Mouse (Mus musculus) embryonic stem cell, embryonic (primary cell): Measurements from ENCODE around the gene Angel1.

Source experiments
- CTCF ChIA-PET, 4 experiments: fragments of 300-600 bp in 2 of 4; fragments of 350-600 bp in 2 of 4; sonication (Branson Sonifier 250); formaldehyde crosslinking; loops; one replicate each; lab custom pipeline; 2022; ENCODE audit warnings: inconsistent platforms in 2 of 4; lab: Charles Lee
- POLR2A ChIA-PET, 4 experiments: fragments of 300-600 bp in 2 of 4; fragments of 350-600 bp in 2 of 4; sonication (Branson Sonifier 250); formaldehyde crosslinking; loops; one replicate each; lab custom pipeline; 2022; ENCODE audit warnings: antibody characterized with exemption in 4 of 4, inconsistent platforms in 1 of 4; lab: Charles Lee

Gene Angel1

DNA sequence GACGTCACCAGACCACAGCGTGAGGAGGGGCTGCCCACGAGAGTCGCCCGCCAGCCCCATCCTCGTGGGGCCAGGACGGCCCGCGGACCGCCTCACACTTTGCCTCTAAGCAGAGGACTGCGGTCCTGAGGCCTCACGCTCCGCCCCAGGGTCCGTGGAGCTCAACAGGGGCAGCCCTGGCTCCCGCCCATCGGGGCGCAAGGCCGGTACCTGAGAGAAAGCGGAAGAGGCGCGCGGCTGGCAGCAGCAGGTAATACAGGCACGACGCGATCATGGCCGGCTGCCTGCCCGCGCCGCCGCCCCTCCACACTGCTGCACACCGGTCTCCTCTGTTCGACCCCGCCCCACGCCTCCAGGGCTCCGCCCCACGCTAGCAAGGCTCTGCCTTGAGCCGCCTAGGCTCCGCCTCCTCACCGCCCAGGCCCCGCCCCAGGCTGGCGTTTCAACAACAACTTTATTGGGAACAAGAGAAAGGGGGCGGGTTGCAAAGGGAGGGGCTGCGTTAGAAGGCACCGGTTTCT, at the start of gene Angel1:
Gene Angel1 (minus strand): TSS at position 341 of the 521 bp plus-strand sequence.
- CTCF ChIA-PET = interaction anchor here (0.7 to 2.9 kb wide), 8 partner anchors 10 to 340 kb away, joined by 3 to 16 read pairs (median 6); no protein-coding TSS in a partner anchor

DNA sequence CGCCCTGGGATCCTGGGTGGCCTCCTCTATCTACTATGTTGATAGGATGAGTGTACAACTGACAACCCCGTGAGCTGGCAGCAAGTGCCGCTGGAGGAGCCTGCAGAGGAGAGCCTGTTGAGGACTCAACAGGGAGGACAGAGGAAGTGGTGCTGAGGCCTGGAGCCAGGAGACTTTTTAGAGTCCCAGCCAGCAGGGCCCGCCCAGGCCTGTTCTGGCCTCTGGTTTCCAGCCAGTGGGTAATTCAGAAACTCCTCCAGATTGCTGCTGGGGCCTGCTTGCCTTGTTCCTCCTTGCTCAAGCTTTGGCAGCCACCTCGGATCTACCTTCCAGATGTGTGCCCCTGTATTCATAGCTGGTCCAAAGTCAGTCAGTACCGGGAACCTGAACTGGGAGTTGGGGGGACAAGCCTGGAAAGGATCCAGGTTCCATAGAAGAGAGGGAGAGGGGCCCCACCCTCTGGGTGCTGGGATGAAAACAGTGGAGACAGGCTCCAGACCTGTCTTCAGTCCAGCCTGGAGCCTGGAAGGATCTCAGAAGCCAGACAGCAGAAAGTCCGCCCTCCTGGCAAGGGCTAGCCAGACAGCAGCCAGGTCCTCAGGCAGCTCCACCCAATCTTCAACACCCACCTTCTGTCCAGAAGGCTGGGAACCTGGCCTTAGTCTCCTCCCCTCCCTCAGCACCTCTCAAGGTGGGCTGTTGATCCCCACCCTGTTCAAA, 49.5 kb upstream of the Angel1 start:
- CTCF ChIA-PET = interaction anchor here in 3 of 4 experiments (0.5 to 1.8 kb wide), 14 partner anchors 8 to 199 kb away, joined by 3 to 6 read pairs (median 4); no protein-coding TSS in a partner anchor
- POLR2A ChIA-PET = interaction anchor here (0.5 to 2.2 kb wide), 10 partner anchors 8 to 171 kb away, joined by 3 to 10 read pairs (median 4); partner anchors contain the start of gene Cipc (in 1 of the 4)

More for the DNA sequence above, at the start of gene Angel1:
- POLR2A ChIA-PET = interaction anchor here in 3 of 4 experiments (0.6 to 2.1 kb wide), 18 partner anchors 10 to 293 kb away, joined by 3 to 8 read pairs (median 4); no protein-coding TSS in a partner anchor

DNA sequence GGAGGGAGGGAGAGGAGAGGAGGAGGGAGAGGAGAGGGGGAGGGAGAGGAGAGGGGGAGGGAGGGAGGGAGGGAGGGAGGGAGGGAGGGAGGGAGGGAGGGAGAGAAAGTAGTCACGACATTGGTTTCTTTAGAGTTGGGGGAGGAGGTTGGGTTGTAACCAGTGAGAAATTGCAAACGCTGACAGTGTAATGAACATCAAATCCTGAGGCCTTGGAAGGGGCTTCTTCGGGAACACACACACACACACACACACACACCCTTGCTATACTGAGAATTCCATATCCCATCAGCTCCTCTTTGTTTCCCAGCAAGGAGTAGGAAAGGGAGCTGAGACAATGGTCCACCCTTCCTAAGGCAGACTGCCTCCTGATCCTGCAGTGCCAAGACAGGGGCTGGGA, 46.3 kb upstream of the Angel1 start:
- CTCF ChIA-PET = interaction anchor here (0.5 to 6.4 kb wide), 38 partner anchors 8 to 282 kb away, joined by 3 to 60 read pairs (median 3); partner anchors contain the start of gene Cipc (in 2 of the 4)
- POLR2A ChIA-PET = interaction anchor here (0.6 to 1.6 kb wide), 22 partner anchors 10 to 330 kb away, joined by 3 to 8 read pairs (median 4); partner anchors contain the start of gene Cipc (in 1 of the 4)

DNA sequence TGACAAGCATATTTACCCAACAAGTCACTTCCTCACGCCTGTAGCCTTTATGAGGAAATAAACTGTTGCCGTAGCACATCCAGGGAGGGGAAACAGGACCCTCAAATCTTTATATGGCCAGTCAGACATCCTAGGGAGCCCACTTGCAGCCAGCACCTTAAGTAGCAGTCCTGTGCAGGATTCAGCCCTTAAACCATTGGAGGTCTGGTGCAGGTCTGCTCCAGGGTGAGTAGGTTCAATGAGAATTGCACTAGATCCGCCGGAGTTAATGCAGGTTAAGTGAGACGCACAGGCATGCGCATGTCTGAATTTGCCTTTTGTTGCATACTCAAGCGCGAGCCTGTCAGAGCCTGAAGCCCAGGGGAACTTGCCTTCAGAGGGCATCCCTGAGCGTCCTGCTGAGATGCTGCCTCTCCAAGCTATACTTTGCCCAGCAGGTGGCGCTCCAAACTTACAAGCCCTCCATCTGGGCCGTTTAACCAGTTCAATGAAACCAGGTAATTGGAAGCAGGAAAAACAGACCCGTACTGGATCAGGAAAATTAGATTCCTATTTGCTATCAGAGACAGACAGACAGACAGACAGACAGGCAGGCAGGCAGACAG, 45.7 kb upstream of the Angel1 start:
- POLR2A ChIA-PET = interaction anchor here (0.6 to 1.6 kb wide), 17 partner anchors 11 to 222 kb away, joined by 3 to 8 read pairs (median 4); partner anchors contain the start of gene Cipc (in 1 of the 4)
- CTCF ChIA-PET = interaction anchor here (0.5 to 6.4 kb wide), 50 partner anchors 9 to 542 kb away, joined by 3 to 60 read pairs (median 4); partner anchors contain the start of gene Cipc (in 2 of the 4)

DNA sequence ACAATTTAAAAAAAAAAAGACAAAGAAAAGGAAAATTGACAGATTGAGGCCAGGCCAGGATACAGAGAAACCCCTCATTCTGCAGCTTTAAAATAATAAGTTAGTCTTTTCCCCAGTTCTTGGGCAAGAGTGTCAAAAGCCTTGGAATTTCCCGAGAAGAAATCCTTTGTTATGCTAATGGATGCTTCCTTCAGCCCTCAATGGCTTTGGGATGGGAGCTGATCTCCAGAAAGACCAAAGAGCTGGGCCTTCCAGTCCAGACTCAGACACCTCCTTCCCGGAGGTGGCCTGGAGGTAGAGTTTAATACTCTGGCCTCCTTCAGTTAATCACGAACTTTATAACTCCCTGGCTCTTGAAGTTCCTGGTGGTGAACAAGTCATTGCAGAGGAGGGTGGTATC, 44.7 kb upstream of the Angel1 start:
- CTCF ChIA-PET = interaction anchor here (0.5 to 6.9 kb wide), 41 partner anchors 8 to 496 kb away, joined by 3 to 94 read pairs (median 4); partner anchors contain the start of gene Cipc (in 2 of the 4)
- POLR2A ChIA-PET = interaction anchor here (0.5 to 4.5 kb wide), 34 partner anchors 10 to 376 kb away, joined by 3 to 59 read pairs (median 4); partner anchors contain the start of genes Cipc (in 2 of the 4) and Gstz1 (in 1 of the 4)

DNA sequence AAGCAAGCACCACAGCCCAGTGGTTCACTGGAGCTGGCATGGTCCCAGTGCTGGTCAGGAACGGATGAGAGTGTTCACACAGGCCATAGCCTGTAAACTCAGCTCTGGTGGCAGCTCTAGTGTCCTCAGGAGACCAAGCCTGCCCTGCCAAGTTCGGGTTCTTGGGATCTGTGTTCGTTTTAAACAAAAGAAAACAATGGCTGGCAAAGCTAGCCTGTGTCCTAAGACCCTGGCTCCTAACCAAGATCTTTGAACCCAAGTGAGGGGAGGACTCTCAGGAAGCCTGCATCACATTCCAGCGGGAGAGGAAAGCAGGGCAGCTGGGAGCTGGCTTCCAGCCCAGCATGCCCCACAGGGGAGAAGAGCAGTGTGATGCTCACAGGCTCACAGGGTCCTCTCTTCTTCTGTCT, 44.0 kb upstream of the Angel1 start:
- CTCF ChIA-PET = interaction anchor here (0.6 to 6.9 kb wide), 35 partner anchors 9 to 283 kb away, joined by 3 to 94 read pairs (median 4); partner anchors contain the start of gene Cipc (in 1 of the 4)
- POLR2A ChIA-PET = interaction anchor here in 3 of 4 experiments (0.7 to 4.5 kb wide), 21 partner anchors 10 to 301 kb away, joined by 3 to 59 read pairs (median 5); partner anchors contain the start of gene Cipc (in 2 of the 3)

DNA sequence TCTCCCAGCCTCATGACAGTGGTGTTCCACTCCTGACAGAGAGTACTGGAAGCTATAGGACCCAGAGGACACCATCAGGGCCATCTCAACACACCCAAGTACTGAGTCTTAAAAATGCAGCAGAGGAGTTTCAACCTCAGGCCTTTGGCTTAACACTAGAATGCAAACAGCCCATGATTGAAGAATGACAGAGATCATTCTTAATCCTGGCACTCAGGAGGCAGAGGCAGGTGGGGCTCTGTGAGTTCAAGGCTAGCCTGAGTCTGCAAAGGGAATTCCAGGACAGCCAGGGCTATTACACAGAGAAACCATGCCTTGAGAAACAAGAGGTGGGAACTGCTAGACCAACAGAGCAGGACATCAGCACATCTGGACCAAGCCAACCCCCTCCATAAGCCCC, 43.6 kb upstream of the Angel1 start:
- ChIA-PET POLR2A (interaction anchor here in 3 of 4 experiments (0.5 to 4.5 kb wide), 14 partner anchors 14 to 301 kb away, joined by 3 to 59 read pairs (median 6); partner anchors contain the start of gene Cipc (in 2 of the 3)), CTCF (interaction anchor here (0.6 to 6.9 kb wide), 25 partner anchors 8 to 1047 kb away, joined by 3 to 94 read pairs (median 5); partner anchors contain the start of gene Cipc (in 1 of the 4))

DNA sequence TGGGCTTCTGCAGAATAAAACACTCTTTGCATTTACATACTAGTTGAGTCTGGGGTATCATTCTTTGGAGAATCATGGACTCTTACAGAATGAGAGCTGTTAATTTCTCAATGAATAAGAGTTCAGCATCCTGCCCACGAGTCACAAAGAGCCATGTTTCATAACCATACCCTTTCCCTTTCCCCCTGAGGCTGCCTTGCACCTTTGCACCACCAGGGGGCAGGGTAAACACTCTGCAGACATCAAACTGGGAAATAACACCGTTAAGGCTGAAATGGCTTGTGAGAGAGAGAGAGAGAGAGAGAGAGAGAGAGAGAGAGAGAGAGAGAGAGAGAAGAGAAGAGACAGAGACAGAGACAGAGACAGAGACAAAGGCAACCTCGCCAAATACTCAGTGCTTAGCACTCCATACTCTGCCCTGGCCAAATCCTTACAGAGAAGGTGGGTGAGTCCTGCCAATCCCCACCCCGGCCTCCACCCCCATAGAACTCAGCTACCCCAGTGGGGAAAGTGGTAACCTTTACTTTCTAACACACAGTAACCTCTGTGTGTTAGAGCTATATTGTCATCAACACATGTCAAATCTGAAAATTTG, 42.8 kb upstream of the Angel1 start:
- CTCF ChIA-PET = interaction anchor here (0.5 to 6.9 kb wide), 50 partner anchors 9 to 1046 kb away, joined by 3 to 94 read pairs (median 6); partner anchors contain the start of gene Cipc (in 2 of the 4)
- POLR2A ChIA-PET = interaction anchor here in 3 of 4 experiments (0.5 to 4.5 kb wide), 21 partner anchors 15 to 284 kb away, joined by 3 to 59 read pairs (median 4); partner anchors contain the start of gene Cipc (in 3 of the 3)

DNA sequence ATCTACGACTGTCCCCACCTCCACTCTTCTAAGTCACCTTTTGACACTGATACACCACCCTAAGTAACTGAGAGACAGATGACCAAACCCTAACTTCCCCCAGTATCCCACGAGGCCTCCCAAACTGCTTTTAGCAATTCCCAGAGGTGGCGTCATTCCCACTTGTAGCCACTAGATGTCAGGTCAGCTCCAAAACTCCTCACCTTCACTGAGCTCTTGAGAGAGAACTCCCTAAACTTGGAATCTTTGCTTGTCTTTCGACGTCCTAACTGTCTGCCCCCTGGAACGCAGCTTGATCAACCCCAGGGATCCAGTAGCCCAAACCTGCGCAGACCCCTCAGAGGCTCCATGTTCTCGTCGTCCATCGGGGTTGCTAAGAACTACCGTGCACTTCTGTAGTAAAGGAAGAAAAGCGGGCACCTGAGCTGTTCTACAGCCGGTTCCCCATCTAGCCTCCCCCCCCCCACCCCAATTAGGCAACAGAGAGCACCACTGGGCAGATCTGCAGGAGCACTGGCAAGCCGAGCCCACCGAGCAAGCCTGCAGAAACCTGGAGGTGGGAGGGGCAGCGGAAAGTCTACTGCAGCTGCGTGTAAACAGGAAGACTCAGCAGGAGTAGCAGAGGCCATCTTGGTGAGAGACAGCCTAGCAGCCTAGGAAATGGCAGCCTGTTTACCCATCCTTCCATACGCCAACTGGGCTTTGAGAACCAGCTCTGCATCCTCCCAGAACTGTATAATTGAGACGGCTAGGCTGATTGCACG, 41.8 kb upstream of the Angel1 start:
- CTCF ChIA-PET = interaction anchor here (0.5 to 6.9 kb wide), 104 partner anchors 8 to 1592 kb away, joined by 3 to 94 read pairs (median 5); partner anchors contain the start of genes Cipc (in 2 of the 4), Zdhhc22 (in 2 of the 4) and Adck1 (in 1 of the 4)
- POLR2A ChIA-PET = interaction anchor here in 3 of 4 experiments (0.6 to 4.5 kb wide), 39 partner anchors 18 to 1468 kb away, joined by 3 to 59 read pairs (median 4); partner anchors contain the start of gene Cipc (in 3 of the 3)

DNA sequence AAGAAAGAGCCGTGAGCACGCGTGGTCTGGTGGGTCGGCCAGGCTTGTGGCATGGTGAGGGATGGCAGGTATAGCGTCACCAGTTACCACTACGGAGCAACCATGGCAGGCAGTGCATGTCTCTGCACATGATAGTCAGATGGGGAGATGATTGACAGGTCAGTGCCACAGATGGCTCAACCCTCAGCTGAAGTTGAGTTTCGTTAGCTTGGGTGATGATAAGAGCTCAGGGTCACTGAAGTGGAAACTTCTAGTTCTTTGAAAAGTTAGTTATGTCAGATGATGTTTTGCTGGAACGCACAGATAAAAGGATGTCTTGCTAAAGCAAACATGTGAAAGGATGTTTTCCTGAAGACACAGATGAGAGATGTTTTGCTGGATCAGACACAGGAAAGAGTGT, 40.2 kb upstream of the Angel1 start:
- ChIA-PET POLR2A (interaction anchor here in 1 of 4 experiments (0.7 kb wide), 1 partner anchor 141 kb away, joined by 3 read pairs; no protein-coding TSS in a partner anchor), CTCF (interaction anchor here in 2 of 4 experiments (0.6 to 6.9 kb wide), 6 partner anchors 178 to 287 kb away, joined by 3 to 94 read pairs (median 31); partner anchors contain the start of gene Cipc (in 1 of the 2))

DNA sequence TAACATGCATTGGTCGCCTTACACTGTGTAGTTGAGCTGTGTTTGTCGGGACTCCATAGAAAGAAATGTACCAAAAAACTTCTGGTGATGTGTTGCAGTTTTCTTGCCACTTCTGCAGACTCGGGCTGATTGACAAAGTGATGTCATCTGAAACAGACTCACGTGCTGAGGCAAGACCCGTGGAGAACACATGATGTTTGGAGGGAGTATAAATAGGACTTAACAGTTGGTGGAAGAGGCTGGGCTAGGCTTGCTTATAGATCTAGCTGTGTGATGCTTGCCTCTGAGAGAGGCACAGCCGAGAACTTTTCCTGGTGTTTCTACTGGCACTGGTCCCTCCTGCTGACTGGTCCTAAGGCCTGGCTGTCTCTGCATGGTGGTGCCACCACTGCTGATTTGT, 37.8 kb upstream of the Angel1 start:
- ChIA-PET POLR2A (no interaction called here), CTCF (interaction anchor here in 1 of 4 experiments (2.0 kb wide), 1 partner anchor 159 kb away, joined by 4 read pairs; no protein-coding TSS in a partner anchor)

DNA sequence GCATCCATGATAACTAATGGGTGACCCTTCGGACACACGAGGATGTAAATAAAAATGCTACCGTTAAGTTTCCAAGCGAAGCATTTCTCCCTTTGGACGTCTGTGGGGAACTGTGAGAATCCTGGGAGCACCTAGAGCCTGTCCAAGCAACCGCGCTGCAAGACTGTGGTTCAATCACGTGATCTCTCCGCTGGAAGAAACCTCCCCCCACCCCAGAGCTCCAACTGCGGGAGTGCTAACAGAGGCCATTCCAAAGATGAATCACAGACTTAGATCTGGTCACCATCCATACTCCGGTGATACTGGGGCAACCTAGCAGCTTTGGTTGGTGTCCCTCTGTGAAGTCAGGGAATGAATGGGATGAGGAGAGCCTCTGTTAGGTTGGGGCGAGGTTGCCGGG, 34.8 kb upstream of the Angel1 start:
- POLR2A ChIA-PET = interaction anchor here in 3 of 4 experiments (0.9 to 1.9 kb wide), 9 partner anchors 10 to 184 kb away, joined by 3 to 6 read pairs (median 3); no protein-coding TSS in a partner anchor
- CTCF ChIA-PET = interaction anchor here in 2 of 4 experiments (0.8 to 1.1 kb wide), 4 partner anchors 9 to 238 kb away, joined by 3 to 4 read pairs (median 4); no protein-coding TSS in a partner anchor

DNA sequence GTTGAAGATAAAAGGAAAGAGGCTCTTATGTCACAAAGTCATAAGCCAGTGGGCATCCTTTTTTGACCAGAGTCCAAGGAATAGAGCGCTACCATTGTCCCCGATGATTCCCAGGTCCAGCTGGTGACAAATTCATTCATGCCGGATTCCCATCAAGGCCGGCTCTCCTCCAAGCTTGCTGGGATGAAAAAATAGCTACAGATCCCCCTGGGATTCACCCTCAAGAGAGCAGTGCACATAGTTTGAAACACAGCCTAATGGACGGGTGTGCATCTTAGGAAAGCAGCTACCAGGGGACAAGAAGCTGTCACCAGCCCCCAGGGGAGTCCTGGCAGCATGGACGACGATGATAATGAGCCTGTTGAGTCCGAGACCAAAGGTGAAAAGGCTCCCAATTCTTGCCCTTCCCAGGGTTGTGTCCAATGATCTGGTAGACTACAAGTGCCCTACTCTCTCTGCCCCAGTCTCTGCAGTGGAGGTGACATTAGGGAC, 8.1 kb upstream of the Angel1 start, which contains the start of gene Lrrc74a:
Gene Lrrc74a (plus strand): TSS at position 51 of the 492 bp plus-strand sequence.
- ChIA-PET CTCF (interaction anchor here in 1 of 4 experiments (1.2 kb wide), 1 partner anchor 34 kb away, joined by 3 read pairs; no protein-coding TSS in a partner anchor), POLR2A (interaction anchor here in 1 of 4 experiments (0.5 kb wide), 1 partner anchor 356 kb away, joined by 3 read pairs; no protein-coding TSS in a partner anchor)

DNA sequence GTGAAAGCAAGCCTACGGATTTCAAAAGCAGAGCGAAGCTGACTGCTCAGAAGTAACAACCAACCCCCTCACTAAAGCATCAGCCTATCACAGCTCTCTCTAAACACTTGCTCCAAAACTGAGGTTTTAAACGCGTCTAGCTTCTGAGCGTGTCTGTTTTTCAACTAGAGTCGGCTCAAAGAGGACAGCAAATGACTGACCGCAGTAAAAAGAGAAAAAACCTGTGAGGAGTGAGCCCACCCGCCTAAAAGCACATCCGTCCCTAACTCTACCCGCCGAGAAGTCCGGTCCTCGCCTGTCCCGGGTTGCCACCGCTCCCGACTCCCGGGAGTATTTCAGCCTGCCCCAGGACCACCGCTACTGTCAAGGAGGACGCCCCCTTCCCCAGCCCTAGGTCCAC, 554 bp downstream of the Angel1 start:
- ChIA-PET CTCF (interaction anchor here (0.6 to 2.9 kb wide), 10 partner anchors 10 to 341 kb away, joined by 3 to 16 read pairs (median 5); no protein-coding TSS in a partner anchor), POLR2A (interaction anchor here (0.6 to 2.1 kb wide), 21 partner anchors 10 to 693 kb away, joined by 3 to 8 read pairs (median 4); no protein-coding TSS in a partner anchor)

DNA sequence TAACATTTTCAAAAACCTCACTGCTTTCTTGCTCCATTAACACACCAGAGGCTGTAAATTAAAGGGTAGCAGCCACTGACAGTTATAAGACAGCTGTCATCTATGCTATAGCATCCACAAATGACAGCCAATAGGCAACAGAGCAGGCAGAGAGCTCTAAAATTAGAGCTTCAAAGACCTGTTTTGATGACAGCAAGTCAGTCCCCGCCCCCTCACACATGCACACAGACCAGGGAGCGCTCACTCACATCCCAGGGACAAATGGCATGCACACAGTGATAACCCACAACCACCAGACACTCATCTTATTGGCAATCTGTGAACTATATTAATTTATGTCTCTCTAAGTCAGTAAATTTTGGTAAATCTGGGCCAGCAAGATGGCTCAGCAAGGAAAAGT, 2.0 kb downstream of the Angel1 start:
- CTCF ChIA-PET = interaction anchor here in 3 of 4 experiments (0.7 to 2.4 kb wide), 3 partner anchors 8 to 9 kb away, joined by 3 to 16 read pairs (median 4); no protein-coding TSS in a partner anchor
- POLR2A ChIA-PET = interaction anchor here in 1 of 4 experiments (1.5 to 2.1 kb wide), 2 partner anchors 12 to 37 kb away, joined by 4 to 6 read pairs; no protein-coding TSS in a partner anchor
